Mouse (Mus musculus): ENCODE results near the gene Ccdc92b.

- TF ChIP-seq POLR2A (IDR thresholded peaks at IDR 0.05; ENCODE audit: extremely low read depth, insufficient read depth, low read length) (no peak), CTCF (IDR thresholded peaks at IDR 0.05; ENCODE audit: low read depth, low read length) (no peak)
These were observed 28.6 kb downstream of the Ccdc92b start for GRCm38 (mm10) chr11:74647966-74648365.

All from liver, adult 2 months (tissue).